Mouse (Mus musculus) heart, embryonic 13.5 days (tissue): ENCODE measurements around the gene Tmem216. TPM values are rescaled to one million over a fixed set of nuclear protein-coding genes. Genes with fewer than 3 reads are reported as not detected.

ENCODE experiments used
- polyA plus RNA-seq: library from polyadenylated mRNA; unstranded; fragments of >200 nt; fragmentation: Nextera tagmentation; extraction: Ambion mirVana; gene quantifications from 2 replicates; pipeline ENCODE4 v1.2.1, GENCODE M21; 2015

Gene Tmem216
- polyA plus RNA-seq, 1 experiment from 2014 or later, result 18.0 TPM

Other genes starting within 250 kb of the Tmem216 start
- 0.43 and 0.61 TPM in 2 replicates for gene Syt7, start 167.1 kb downstream of the Tmem216 start, polyA plus RNA-seq
- gene Lrrc10b, start 98.8 kb downstream of the Tmem216 start, polyA plus RNA-seq, result 0.09 and 0.11 TPM in 2 replicates
- 0.10 and 0.19 TPM in 2 replicates for gene Ppp1r32, start 73.3 kb downstream of the Tmem216 start, polyA plus RNA-seq
- gene Cpsf7, start 31.0 kb downstream of the Tmem216 start, polyA plus RNA-seq, result 27.3 and 29.9 TPM in 2 replicates
- gene Sdhaf2, start 30.1 kb downstream of the Tmem216 start, polyA plus RNA-seq, result 52.4 and 53.9 TPM in 2 replicates
- gene Cyb561a3, start 20.9 kb upstream of the Tmem216 start, polyA plus RNA-seq, result 10.9 and 12.3 TPM in 2 replicates
- gene Tmem138, start 21.1 kb upstream of the Tmem216 start, polyA plus RNA-seq, result 27.1 and 28.0 TPM in 2 replicates
- gene Ddb1, start 49.1 kb upstream of the Tmem216 start, polyA plus RNA-seq, result 252 and 255 TPM in 2 replicates
- gene Tkfc, start 49.4 kb upstream of the Tmem216 start, polyA plus RNA-seq, result 9.1 and 11.0 TPM in 2 replicates
- gene Vwce, start 78.0 kb upstream of the Tmem216 start, polyA plus RNA-seq, result 0.59 TPM in 2 replicates
- not detected in 2 replicates for gene Pga5, start 121.8 kb upstream of the Tmem216 start, polyA plus RNA-seq
- 28.4 and 30.3 TPM in 2 replicates for gene Vps37c, start 132.5 kb upstream of the Tmem216 start, polyA plus RNA-seq
- 0.71 TPM in 2 replicates for gene Cd5, start 182.8 kb upstream of the Tmem216 start, polyA plus RNA-seq